Mouse (Mus musculus) forebrain, embryonic 13.5 days (tissue): ENCODE measurements around the gene Pitpnm2. TPM values are rescaled to one million over a fixed set of nuclear protein-coding genes. Genes with fewer than 3 reads are reported as not detected.

Experiments used
- ATAC-seq: fragments of 200-750 bp; cut with Nextera tagmentation; 2 replicates; pipeline ENCODE4 v1.8.0; 2017
- H3K27ac ChIP-seq: fragments of 300-500 bp; sonication (generic); 2 replicates; pipeline ENCODE4 v1.5.1; 2015; ENCODE audit warnings: inconsistent platforms, mild to moderate bottlenecking, moderate library complexity
- H3K27me3 ChIP-seq: fragments of 300-500 bp; sonication (generic); 2 replicates; pipeline ENCODE4 v1.6.1; 2015; ENCODE audit warnings: mild to moderate bottlenecking, inconsistent platforms
- H3K36me3 ChIP-seq: fragments of 300-500 bp; sonication (generic); 2 replicates; pipeline ENCODE4 v1.6.1; 2015; ENCODE audit warnings: mild to moderate bottlenecking, inconsistent platforms; ENCODE audit not compliant: poor library complexity, severe bottlenecking
- H3K4me1 ChIP-seq: fragments of 300-500 bp; sonication (generic); 2 replicates; pipeline ENCODE4 v1.6.1; 2015; ENCODE audit warnings: inconsistent platforms
- H3K4me2 ChIP-seq: fragments of 300-500 bp; sonication (generic); 2 replicates; pipeline ENCODE4 v1.6.1; 2015; ENCODE audit warnings: inconsistent platforms, mild to moderate bottlenecking, moderate library complexity
- H3K4me3 ChIP-seq: fragments of 300-500 bp; sonication (generic); 2 replicates; pipeline ENCODE4 v1.5.1; 2015; ENCODE audit warnings: mild to moderate bottlenecking, inconsistent platforms
- H3K9ac ChIP-seq: fragments of 300-500 bp; sonication (generic); 2 replicates; pipeline ENCODE4 v1.6.1; 2015; ENCODE audit warnings: mild to moderate bottlenecking, inconsistent platforms
- H3K9me3 ChIP-seq: fragments of 300-500 bp; sonication (generic); replicated peaks from 2 replicates; pipeline ENCODE4 v1.6.1; 2016; ENCODE audit warnings: inconsistent platforms
- WGBS: fragments of 180-500 bp; shearing (Covaris S2); methylation state at CpG from one replicate; pipeline ENCODE4 v1.1.7; 2015; 5-methylcytosine and 5-hydroxymethylcytosine counted together
- polyA plus RNA-seq: library from polyadenylated mRNA; unstranded; fragments of >200 nt; fragmentation: Nextera tagmentation; extraction: Ambion mirVana; gene quantifications from 2 replicates; pipeline ENCODE4 v1.2.1, GENCODE M21; 2015

Pitpnm2 gene
- polyA plus RNA-seq, 1 experiment from 2014 or later = 5.4 TPM

- Histone ChIP-seq H3K36me3 (no peaks in the 10 kb centered on the region), H3K9ac (no peak overlapping the region), H3K4me3 (no peak overlapping the region), H3K27me3 (no peaks in the 10 kb centered on the region), H3K4me2 (no peak overlapping the region), H3K27ac (no peak overlapping the region), H3K4me1 (peaks cover 14% of the 10 kb centered on the region; the same call in 1 of the 2 replicates), H3K9me3 (no peaks in the 10 kb centered on the region)
- WGBS = 71% methylated on average over 6 of the region's 6 CpGs
- no peak for ATAC-seq
Observed at GRCm38 (mm10) chr5:124227193-124227592, 22.4 kb downstream of the Pitpnm2 start.

- no peak overlapping the region for H3K4me3 ChIP-seq
- peaks cover 16% of the 10 kb centered on the region; the same call in 1 of the 2 replicates for H3K4me1 ChIP-seq
- no peaks in the 10 kb centered on the region for H3K27me3 ChIP-seq
- H3K4me2 ChIP-seq = no peak overlapping the region
- H3K9me3 ChIP-seq = no peaks in the 10 kb centered on the region
- no peak for ATAC-seq
- 90% methylated on average over 4 of the region's 4 CpGs for WGBS
- H3K36me3 ChIP-seq = no peaks in the 10 kb centered on the region
- H3K9ac ChIP-seq = no peak overlapping the region
- H3K27ac ChIP-seq = no peak overlapping the region
Observed at GRCm38 (mm10) chr5:124226494-124226893, 23.1 kb downstream of the Pitpnm2 start.

GRCm38 (mm10) chr5:124225891-124226290 is 23.7 kb downstream of the Pitpnm2 start:
- WGBS = 90% methylated on average over 7 of the region's 7 CpGs
- H3K27me3 ChIP-seq = no peaks in the 10 kb centered on the region
- H3K36me3 ChIP-seq = no peaks in the 10 kb centered on the region
- H3K9ac ChIP-seq = no peak overlapping the region
- H3K4me3 ChIP-seq = no peak overlapping the region
- no peak for ATAC-seq
- no peak overlapping the region for H3K27ac ChIP-seq
- no peak overlapping the region for H3K4me2 ChIP-seq
- no peaks in the 10 kb centered on the region for H3K9me3 ChIP-seq
- H3K4me1 ChIP-seq = peaks cover 16% of the 10 kb centered on the region; the same call in 1 of the 2 replicates

GRCm38 (mm10) chr5:124224321-124225092 is 25.1 kb downstream of the Pitpnm2 start:
- 79% methylated on average over 16 of the region's 16 CpGs for WGBS
- no peak overlapping the region for H3K27ac ChIP-seq
- H3K36me3 ChIP-seq = no peaks in the 10 kb centered on the region
- H3K4me3 ChIP-seq = no peak overlapping the region
- H3K4me2 ChIP-seq = no peak overlapping the region
- H3K4me1 ChIP-seq = peaks cover 23% of the 10 kb centered on the region
- no peaks in the 10 kb centered on the region for H3K27me3 ChIP-seq
- no peak for ATAC-seq
- H3K9me3 ChIP-seq = no peaks in the 10 kb centered on the region
- no peak overlapping the region for H3K9ac ChIP-seq

GRCm38 (mm10) chr5:124223574-124223973 is 26.0 kb downstream of the Pitpnm2 start:
- WGBS = 90% methylated on average over 8 of the region's 8 CpGs
- Histone ChIP-seq H3K36me3 (no peaks in the 10 kb centered on the region), H3K4me3 (no peak overlapping the region), H3K4me2 (no peak overlapping the region), H3K4me1 (peaks cover 33% of the 10 kb centered on the region), H3K9ac (no peak overlapping the region), H3K9me3 (no peaks in the 10 kb centered on the region), H3K27ac (no peak overlapping the region), H3K27me3 (no peaks in the 10 kb centered on the region)
- ATAC-seq = no peak

- no peak for ATAC-seq
- Histone ChIP-seq H3K36me3 (no peaks in the 10 kb centered on the region), H3K9ac (no peak overlapping the region), H3K4me2 (no peak overlapping the region), H3K4me3 (no peak overlapping the region), H3K9me3 (no peaks in the 10 kb centered on the region), H3K4me1 (peaks cover 33% of the 10 kb centered on the region), H3K27ac (no peak overlapping the region), H3K27me3 (no peaks in the 10 kb centered on the region)
- 94% methylated on average over 11 of the region's 11 CpGs for WGBS
Observed at GRCm38 (mm10) chr5:124222696-124223095, 26.9 kb downstream of the Pitpnm2 start.

- no peaks in the 10 kb centered on the region for H3K27me3 ChIP-seq
- no peak overlapping the region for H3K9ac ChIP-seq
- WGBS = 87% methylated on average over 7 of the region's 7 CpGs
- H3K4me3 ChIP-seq = no peak overlapping the region
- H3K36me3 ChIP-seq = no peaks in the 10 kb centered on the region
- H3K4me2 ChIP-seq = no peak overlapping the region
- no peak for ATAC-seq
- no peaks in the 10 kb centered on the region for H3K9me3 ChIP-seq
- H3K4me1 ChIP-seq = peaks cover 26% of the 10 kb centered on the region
- H3K27ac ChIP-seq = no peak overlapping the region
Observed at GRCm38 (mm10) chr5:124221736-124222040, 27.9 kb downstream of the Pitpnm2 start.

- WGBS = 69% methylated on average over 7 of the region's 7 CpGs
- Histone ChIP-seq H3K9ac (no peak overlapping the region), H3K4me3 (no peak overlapping the region), H3K4me1 (peaks cover 26% of the 10 kb centered on the region), H3K36me3 (no peaks in the 10 kb centered on the region), H3K27me3 (no peaks in the 10 kb centered on the region), H3K27ac (no peak overlapping the region), H3K9me3 (no peaks in the 10 kb centered on the region), H3K4me2 (no peak overlapping the region)
- ATAC-seq = no peak
Observed at GRCm38 (mm10) chr5:124221037-124221735, 28.4 kb downstream of the Pitpnm2 start.

GRCm38 (mm10) chr5:124220551-124220950 is 29.0 kb downstream of the Pitpnm2 start:
- H3K36me3 ChIP-seq = 0 out of 2 replicates have a peak, but pooled peaks cover under 1% of the 10 kb centered on the region
- H3K9ac ChIP-seq = no peak overlapping the region
- 90% methylated on average over 5 of the region's 5 CpGs for WGBS
- no peak overlapping the region for H3K27ac ChIP-seq
- H3K9me3 ChIP-seq = no peaks in the 10 kb centered on the region
- ATAC-seq = no peak
- no peaks in the 10 kb centered on the region for H3K27me3 ChIP-seq
- H3K4me3 ChIP-seq = no peak overlapping the region
- H3K4me1 ChIP-seq = peaks cover 27% of the 10 kb centered on the region
- no peak overlapping the region for H3K4me2 ChIP-seq

GRCm38 (mm10) chr5:124219431-124219830 is 30.1 kb downstream of the Pitpnm2 start:
- Histone ChIP-seq H3K4me1 (peaks cover 36% of the 10 kb centered on the region), H3K4me3 (no peak overlapping the region), H3K27ac (peak overlapping the region; percentile 44; the same call in 1 of the 2 replicates), H3K36me3 (0 out of 2 replicates have a peak, but pooled peaks cover 4% of the 10 kb centered on the region), H3K9me3 (no peaks in the 10 kb centered on the region), H3K27me3 (no peaks in the 10 kb centered on the region), H3K9ac (no peak overlapping the region), H3K4me2 (no peak overlapping the region)
- WGBS = 66% methylated on average over 10 of the region's 10 CpGs
- no peak for ATAC-seq

GRCm38 (mm10) chr5:124218986-124219385 is 30.6 kb downstream of the Pitpnm2 start:
- Histone ChIP-seq H3K36me3 (0 out of 2 replicates have a peak, but pooled peaks cover 4% of the 10 kb centered on the region), H3K9me3 (no peaks in the 10 kb centered on the region)

GRCm38 (mm10) chr5:124217566-124218249 is 31.9 kb downstream of the Pitpnm2 start:
- H3K4me3 ChIP-seq = no peak overlapping the region
- no peak overlapping the region for H3K27ac ChIP-seq
- 60% methylated on average over 8 of the region's 8 CpGs for WGBS
- no peaks in the 10 kb centered on the region for H3K9me3 ChIP-seq
- H3K27me3 ChIP-seq = no peaks in the 10 kb centered on the region
- ATAC-seq = no peak
- no peak overlapping the region for H3K9ac ChIP-seq
- peaks cover 31% of the 10 kb centered on the region for H3K4me1 ChIP-seq
- no peak overlapping the region for H3K4me2 ChIP-seq
- 0 out of 2 replicates have a peak, but pooled peaks cover 4% of the 10 kb centered on the region for H3K36me3 ChIP-seq

More at GRCm38 (mm10) chr5:124218986-124219385, 30.6 kb downstream of the Pitpnm2 start:
- Histone ChIP-seq H3K9ac (no peak overlapping the region), H3K4me2 (no peak overlapping the region; the same call in 1 of the 2 replicates), H3K4me3 (no peak overlapping the region), H3K27me3 (no peaks in the 10 kb centered on the region), H3K4me1 (peaks cover 36% of the 10 kb centered on the region), H3K27ac (peak overlapping the region; percentile 44; the same call in 1 of the 2 replicates)
- no peak for ATAC-seq
- WGBS = 48% methylated on average over 7 of the region's 7 CpGs
